In genomic region chrX:162158142-162158541, GRCm38 (mm10) we compare ENCODE assay signal across 8 mouse cellular contexts. TPM values are rescaled to one million over a fixed set of nuclear protein-coding genes. Genes with fewer than 3 reads are reported as not detected.
DNase-seq lines count a peak whose midpoint lies in the region; ATAC-seq and TF ChIP-seq lines count a peak whose summit lies in the region.

No protein-coding gene starts in this region.

- peak overlapping the region; percentile 43 for H3ac ChIP-seq in myocyte (ENCODE audit: control insufficient read depth, insufficient read length)

- DNase-seq in lung, postnatal 25 days (ENCODE audit: low spot score): no peak
- peak; percentile 25 for DNase-seq in forebrain, embryonic 14.5 days (ENCODE audit: low spot score)
- peak; percentile 47 to 57 for DNase-seq in kidney, adult 8-10 months
- DNase-seq in c-Kit-positive CD71-positive TER-119-positive erythroid progenitor cells, embryonic 14.5 days (ENCODE audit: low spot score): no peak
- no peak for DNase-seq in left cerebral cortex, adult 8-10 months (ENCODE audit: low spot score in 2 of 2)
- DNase-seq in left cerebral cortex, adult 18-20 months (ENCODE audit: low spot score in 2 of 2): no peak

- H3K27me3 ChIP-seq in lung, embryonic 15.5 days: no peaks in the 10 kb centered on the region; the same call in 1 of the 2 replicates
- no peaks in the 10 kb centered on the region for H3K27me3 ChIP-seq in forebrain, embryonic 14.5 days (replicated peaks; ENCODE audit: control insufficient read depth, insufficient read depth, low read length)
- no peaks in the 10 kb centered on the region for H3K27me3 ChIP-seq in myocyte (ENCODE audit: control insufficient read depth, insufficient read depth, insufficient read length)

- H3K9ac ChIP-seq in lung, embryonic 15.5 days: peak overlapping the region; percentile 48
- peak overlapping the region; percentile 67 for H3K9ac ChIP-seq in forebrain, embryonic 14.5 days (ENCODE audit: low read length)

- peaks cover 9% of the 10 kb centered on the region for H3K4me1 ChIP-seq in lung, embryonic 15.5 days
- no peaks in the 10 kb centered on the region for H3K4me1 ChIP-seq in forebrain, embryonic 14.5 days (ENCODE audit: control insufficient read depth, insufficient read depth, low read length)

- peak overlapping the region; percentile 54 for H3K4me3 ChIP-seq in lung, embryonic 15.5 days
- H3K4me3 ChIP-seq in forebrain, embryonic 14.5 days (ENCODE audit: low read depth, low read length): peak overlapping the region; percentile 53
- H3K4me3 ChIP-seq in myocyte: peak overlapping the region; percentile 23

- ATAC-seq in lung, embryonic 15.5 days (ENCODE audit: borderline replicate concordance, extremely low read depth, low FRiP score, low TSS enrichment): no peak
- ATAC-seq in forebrain, embryonic 14.5 days: no peak

- H3K9me3 ChIP-seq in lung, embryonic 15.5 days: no peaks in the 10 kb centered on the region
- H3K9me3 ChIP-seq in forebrain, embryonic 14.5 days (replicated peaks; ENCODE audit: control insufficient read depth, low read length): no peaks in the 10 kb centered on the region

- peak overlapping the region; percentile 84 for H3K4me2 ChIP-seq in lung, embryonic 15.5 days
- peak overlapping the region; percentile 63 for H3K4me2 ChIP-seq in forebrain, embryonic 14.5 days (ENCODE audit: low read length)
- peak overlapping the region; percentile 48 for H3K4me2 ChIP-seq in myocyte (ENCODE audit: low read depth)

- no peaks in the 10 kb centered on the region for H3K36me3 ChIP-seq in lung, embryonic 15.5 days
- H3K36me3 ChIP-seq in forebrain, embryonic 14.5 days (ENCODE audit: control insufficient read depth, insufficient read depth, low read length): no peaks in the 10 kb centered on the region
- H3K36me3 ChIP-seq in myocyte (ENCODE audit: control insufficient read depth, insufficient read depth): no peaks in the 10 kb centered on the region

- WGBS in lung, embryonic 15.5 days: 32% methylated on average over 5 of the region's 5 CpGs
- 54% methylated on average over 5 of the region's 5 CpGs for WGBS in forebrain, embryonic 14.5 days

- TF ChIP-seq POLR2A in myocyte (IDR thresholded peaks at IDR 0.05; ENCODE audit: insufficient read length, low read depth): no peak

- no peak overlapping the region for H3K27ac ChIP-seq in lung, embryonic 15.5 days
- no peak overlapping the region for H3K27ac ChIP-seq in forebrain, embryonic 14.5 days (ENCODE audit: low read depth, low read length)

- no peaks in the 10 kb centered on the region for H3K79me2 ChIP-seq in myocyte (ENCODE audit: control insufficient read depth, insufficient read depth)

TF ChIP-seq in myocyte, 11 proteins besides CTCF, POLR2A, EP300 and RAD21:
- no peak for TF ChIP-seq SRF (IDR thresholded peaks at IDR 0.05; ENCODE audit: control insufficient read depth, insufficient read length, low read depth)
- no peak for TF ChIP-seq REST (IDR thresholded peaks at IDR 0.05; ENCODE audit: insufficient read depth, insufficient read length)
- TF ChIP-seq USF1 (IDR thresholded peaks at IDR 0.05; ENCODE audit: low read depth): no peak
- TF ChIP-seq TCF12 (IDR thresholded peaks at IDR 0.05; ENCODE audit: insufficient read depth, poor library complexity, severe bottlenecking): no peak
- no peak for TF ChIP-seq POLR2AphosphoS2 (IDR thresholded peaks at IDR 0.05; ENCODE audit: insufficient read length, low read depth)
- TF ChIP-seq E2F4 (IDR thresholded peaks at IDR 0.05; ENCODE audit: insufficient read depth): no peak

RNA-seq across cellular contexts. Expression of gene Nhs, which starts 1.4 kb away (rescaled TPM):
- polyA plus RNA-seq in lung, embryonic 15.5 days (2015; fragmentation: Nextera tagmentation; extraction: Ambion mirVana): 1.5 TPM in 2 replicates
- polyA plus RNA-seq in forebrain, embryonic 14.5 days (2014; fragmentation: Nextera tagmentation; extraction: Ambion mirVana): 1.0 and 1.1 TPM in 2 replicates
- 0.19 TPM for polyA plus RNA-seq in myocyte (2012; fragmentation: generic; extraction: Trizol)
- total RNA-seq in left cerebral cortex, adult 8-10 months (2022): 1 to 10 TPM; 4.1 to 5.4 (median 4.6) TPM
- 1 to 10 TPM; 4.0 to 4.1 TPM for total RNA-seq in left cerebral cortex, adult 18-20 months (2021)

Comparison
In these comparisons a context has a peak if more than half of its experiments do, and no peak if none do; other contexts are left out.
1. DNase-seq: peak in forebrain, embryonic 14.5 days (single experiment) and kidney, adult 8-10 months (2 of 2); none in lung, postnatal 25 days (single experiment), c-Kit-positive CD71-positive TER-119-positive erythroid progenitor cells, embryonic 14.5 days (single experiment), left cerebral cortex, adult 8-10 months (0 of 2) and left cerebral cortex, adult 18-20 months (0 of 2).
2. Peak in every context shown above with its lines, with median percentiles within 50 percentile points of each other: H3K4me2 ChIP-seq and H3K4me3 ChIP-seq.